In genomic region chr19:59522176-59522575, GRCm38 (mm10) we compare ENCODE assay signal across 25 mouse cellular contexts.
A peak's percentile ranks its signal among the peaks of the same experiment; 100 is the strongest.
DNase-seq lines count a peak whose midpoint lies in the region; ATAC-seq and TF ChIP-seq lines count a peak whose summit lies in the region.
"Had no signal": no experiment of that assay in that cellular context is flagged by ENCODE, and none has a peak within 500 bp of the region (broad histone marks: within the 10 kb centered on the region; RNA-seq: fewer than 3 reads in every experiment).

No protein-coding gene starts in this region.

- H3K27me3 ChIP-seq in neural tube, embryonic 15.5 days (replicated peaks), result no peaks in the 10 kb centered on the region
- H3K27me3 ChIP-seq: embryonic facial prominence, embryonic 13.5 days; heart, embryonic 15.5 days; stomach, embryonic 15.5 days had no signal

- peaks cover 14% of the 10 kb centered on the region for H3K4me1 ChIP-seq in embryonic fibroblast, embryonic 13.5 days (ENCODE audit: control insufficient read depth, insufficient read depth, low read length)
- no peaks in the 10 kb centered on the region for H3K4me1 ChIP-seq in neural tube, embryonic 15.5 days
- H3K4me1 ChIP-seq: embryonic facial prominence, embryonic 13.5 days; heart, embryonic 15.5 days; stomach, embryonic 15.5 days had no signal

- no peaks in the 10 kb centered on the region for H3K36me3 ChIP-seq in neural tube, embryonic 15.5 days
- H3K36me3 ChIP-seq: embryonic facial prominence, embryonic 13.5 days; heart, embryonic 15.5 days; stomach, embryonic 15.5 days had no signal

- WGBS in neural tube, embryonic 15.5 days, result 86% methylated on average over 11 of the region's 11 CpGs

- TF ChIP-seq POLR2A in embryonic fibroblast, embryonic 13.5 days (IDR thresholded peaks at IDR 0.05; ENCODE audit: low read depth, low read length), result no peak

- no peak overlapping the region for H3K4me3 ChIP-seq in embryonic fibroblast, embryonic 13.5 days (ENCODE audit: insufficient read depth, low read length)
- no peak overlapping the region for H3K4me3 ChIP-seq in neural tube, embryonic 15.5 days (replicated peaks)
- H3K4me3 ChIP-seq in left cerebral cortex, adult 2 months, result no peak overlapping the region
- H3K4me3 ChIP-seq: embryonic facial prominence, embryonic 13.5 days; heart, adult 2 months; heart, embryonic 15.5 days; stomach, embryonic 15.5 days had no signal

- no peak overlapping the region for H3K9ac ChIP-seq in neural tube, embryonic 15.5 days (replicated peaks)
- H3K9ac ChIP-seq: embryonic facial prominence, embryonic 13.5 days; heart, embryonic 15.5 days; stomach, embryonic 15.5 days had no signal

- no peak for ATAC-seq in neural tube, embryonic 15.5 days (ENCODE audit: low FRiP score)
- ATAC-seq: hindbrain, postnatal 0 days; midbrain, embryonic 16.5 days had no signal

- no peak for TF ChIP-seq CTCF in embryonic fibroblast, embryonic 13.5 days (IDR thresholded peaks at IDR 0.05; ENCODE audit: borderline replicate concordance, insufficient read depth, low read length)
- no peak for TF ChIP-seq CTCF in left cerebral cortex, adult 2 months (IDR thresholded peaks at IDR 0.05)

- H3K27ac ChIP-seq in embryonic fibroblast, embryonic 13.5 days (ENCODE audit: insufficient read depth, low read length), result peak overlapping the region; percentile 39
- H3K27ac ChIP-seq in neural tube, embryonic 15.5 days (replicated peaks), result no peak overlapping the region
- H3K27ac ChIP-seq in left cerebral cortex, adult 2 months, result no peak overlapping the region
- H3K27ac ChIP-seq: embryonic facial prominence, embryonic 13.5 days; heart, adult 2 months; heart, embryonic 15.5 days; hindbrain, postnatal 0 days; stomach, embryonic 15.5 days had no signal

- no peak overlapping the region for H3K4me2 ChIP-seq in neural tube, embryonic 15.5 days
- H3K4me2 ChIP-seq: embryonic facial prominence, embryonic 13.5 days; heart, embryonic 15.5 days; liver, embryonic 11.5 days; stomach, embryonic 15.5 days had no signal

- H3K9me3 ChIP-seq in neural tube, embryonic 15.5 days (replicated peaks), result no peaks in the 10 kb centered on the region
- H3K9me3 ChIP-seq: embryonic facial prominence, embryonic 13.5 days; heart, embryonic 15.5 days; stomach, embryonic 15.5 days had no signal

- peak; percentile 39 for DNase-seq in embryo, embryonic 10.5 days (ENCODE audit: low spot score)
- peak; percentile 75 for DNase-seq in kidney, adult 9 months
- DNase-seq in kidney, postnatal 36 days, result peak; percentile 56 to 66
- no peak for DNase-seq in urinary bladder, adult 2 months (ENCODE audit: low spot score)
- DNase-seq in left cerebral cortex, adult 2 months (ENCODE audit: extremely low spot score in 1 of 2, low spot score in 2 of 2), result no peak
- DNase-seq in layer of hippocampus, postnatal 25 days (ENCODE audit: extremely low spot score in 1 of 2, low spot score in 1 of 2), result no peak
- DNase-seq: B cell, adult 2 months; cerebellum, adult 18-20 months; cerebellum, postnatal 25 days; gastrocnemius, postnatal 14 days; heart, adult 2 months; heart, postnatal 4 days; left cerebral cortex, postnatal 4 days; lung, adult 2 months; lung, postnatal 4 days; right cerebral cortex, postnatal 25 days; thymus, adult 18-20 months had no signal

- intact Hi-C loops in left cerebral cortex, adult 2 months (cut with DNase I), result no loop called here

Comparison
In these comparisons a context has a peak if more than half of its experiments do, and no peak if none do; other contexts are left out.
1. DNase-seq: peak in embryo, embryonic 10.5 days (single experiment), kidney, adult 9 months (single experiment) and kidney, postnatal 36 days (2 of 2); none in urinary bladder, adult 2 months (single experiment), left cerebral cortex, adult 2 months (0 of 2) and layer of hippocampus, postnatal 25 days (0 of 2).